Mouse (Mus musculus): Measurements from ENCODE around the gene Smg5.
"Not testable (repeated sequence)": the region's sequence is repeated elsewhere in the genome, so short reads cannot be mapped to it uniquely, and the experiment has no call there.

Smg5 gene

DNA sequence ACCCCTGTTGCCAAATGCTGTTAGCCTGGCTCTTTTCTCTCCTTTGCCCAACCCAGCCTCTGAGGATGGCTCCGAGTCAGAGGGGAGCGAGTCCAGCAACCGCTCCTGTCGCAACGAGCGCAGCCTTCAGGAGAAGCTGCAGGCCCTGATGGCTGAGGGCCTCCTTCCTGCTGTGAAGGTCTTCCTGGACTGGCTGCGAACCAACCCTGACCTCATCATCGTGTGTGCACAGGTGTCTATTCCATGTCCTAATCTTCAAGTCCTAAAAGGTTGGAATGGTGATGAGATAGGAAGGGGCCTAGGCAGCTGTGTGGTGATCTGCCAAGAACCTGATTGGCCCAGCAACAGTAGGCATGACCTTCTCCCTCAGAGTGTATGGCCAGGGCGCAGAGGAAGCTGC lies 16.8 kb downstream of the Smg5 start:
- in situ Hi-C loops (cut with MboI, MseI) = loop anchor here (10.0 to 25.0 kb wide), 2 partner anchors 352 to 709 kb away; no protein-coding TSS in a partner anchor

DNA sequence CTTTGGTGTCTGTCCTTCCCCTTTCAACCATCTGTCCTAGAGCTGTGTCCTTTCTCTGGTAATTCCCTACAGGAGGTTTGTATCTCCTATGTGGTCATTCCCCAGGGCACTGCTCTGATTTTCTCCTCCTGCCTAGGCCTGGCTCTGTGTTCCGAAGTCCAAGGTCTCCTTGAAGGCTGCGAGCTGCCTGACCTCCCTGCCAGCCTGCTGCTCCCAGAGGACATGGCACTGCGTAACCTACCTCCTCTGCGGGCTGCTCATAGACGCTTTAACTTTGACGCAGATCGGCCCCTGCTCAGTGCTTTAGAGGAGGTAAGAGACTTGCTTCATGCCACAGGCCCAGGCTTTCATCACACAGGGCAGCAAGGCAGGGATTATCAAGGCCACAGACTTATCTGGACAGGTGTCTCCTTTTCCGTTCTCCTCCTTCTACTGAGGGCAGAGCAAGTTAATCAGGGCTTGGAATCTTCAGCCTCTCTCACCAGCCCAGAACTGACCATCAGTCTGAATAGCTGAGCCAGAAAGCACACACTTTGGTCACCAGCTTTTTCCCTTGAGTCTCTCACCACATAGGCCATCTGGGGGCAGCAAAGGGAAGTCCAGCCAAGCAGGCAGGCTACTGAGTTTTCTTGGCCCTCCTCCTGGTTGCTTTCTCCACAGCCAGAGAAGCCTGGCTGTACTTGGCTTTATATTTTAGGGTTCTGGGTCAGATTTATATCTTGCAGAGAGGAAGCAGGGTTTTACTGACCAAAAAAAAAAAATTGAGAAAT lies 18.5 kb downstream of the Smg5 start:
- in situ Hi-C loops (cut with MboI, MseI) = loop anchor here (10.0 to 25.0 kb wide), 2 partner anchors 350 to 708 kb away; no protein-coding TSS in a partner anchor

- in situ Hi-C loops (cut with MboI, MseI) = loop anchor here (10.0 to 25.0 kb wide), 2 partner anchors 345 to 703 kb away; no protein-coding TSS in a partner anchor
Observed at GRCm38 (mm10) chr3:88359584-88359983, 23.5 kb downstream of the Smg5 start.

DNA sequence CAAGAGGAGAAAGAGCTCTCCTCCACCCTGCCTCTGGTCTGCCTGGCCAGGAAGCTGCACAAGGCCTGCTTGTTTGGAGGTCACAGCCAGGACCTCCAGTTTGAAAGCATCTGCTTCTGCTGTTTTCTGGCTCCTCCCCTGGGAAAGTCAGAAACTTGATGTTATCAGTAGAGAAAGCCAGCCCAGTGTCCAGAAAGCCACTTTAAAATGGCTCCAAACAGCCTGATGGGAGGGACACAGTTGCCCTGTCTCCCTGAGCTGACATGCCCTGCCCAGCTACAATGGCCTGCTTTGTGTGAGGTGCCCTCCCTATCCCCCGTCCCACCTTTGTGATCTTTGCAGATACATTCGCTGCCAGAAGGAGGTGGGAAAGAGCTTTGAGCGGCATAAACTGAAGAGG lies 23.9 kb downstream of the Smg5 start:
- in situ Hi-C loops (cut with MboI, MseI) = loop anchor here (10.0 to 25.0 kb wide), 2 partner anchors 345 to 702 kb away; no protein-coding TSS in a partner anchor

GRCm38 (mm10) chr3:88361096-88361495 lies 25.0 kb downstream of the Smg5 start:
- in situ Hi-C loops (cut with MboI, MseI) = loop anchor here (25.0 kb wide), 1 partner anchor 701 kb away; no protein-coding TSS in a partner anchor

- in situ Hi-C loops (cut with MboI, MseI) = loop anchor here (25.0 kb wide), 1 partner anchor 701 kb away; no protein-coding TSS in a partner anchor
Observed at GRCm38 (mm10) chr3:88361612-88362313, 25.7 kb downstream of the Smg5 start.

GRCm38 (mm10) chr3:88363700-88364099 lies 27.6 kb downstream of the Smg5 start:
- in situ Hi-C loops (cut with MboI, MseI) = loop anchor here (25.0 kb wide), 1 partner anchor 699 kb away; no protein-coding TSS in a partner anchor

- in situ Hi-C loops (cut with MboI, MseI) = loop anchor here (25.0 kb wide), 1 partner anchor 698 kb away; no protein-coding TSS in a partner anchor
Observed at GRCm38 (mm10) chr3:88364337-88364736, 28.3 kb downstream of the Smg5 start, which contains the start of gene Paqr6. Gene Paqr6 (plus strand): TSS chr3:88364584.

DNA sequence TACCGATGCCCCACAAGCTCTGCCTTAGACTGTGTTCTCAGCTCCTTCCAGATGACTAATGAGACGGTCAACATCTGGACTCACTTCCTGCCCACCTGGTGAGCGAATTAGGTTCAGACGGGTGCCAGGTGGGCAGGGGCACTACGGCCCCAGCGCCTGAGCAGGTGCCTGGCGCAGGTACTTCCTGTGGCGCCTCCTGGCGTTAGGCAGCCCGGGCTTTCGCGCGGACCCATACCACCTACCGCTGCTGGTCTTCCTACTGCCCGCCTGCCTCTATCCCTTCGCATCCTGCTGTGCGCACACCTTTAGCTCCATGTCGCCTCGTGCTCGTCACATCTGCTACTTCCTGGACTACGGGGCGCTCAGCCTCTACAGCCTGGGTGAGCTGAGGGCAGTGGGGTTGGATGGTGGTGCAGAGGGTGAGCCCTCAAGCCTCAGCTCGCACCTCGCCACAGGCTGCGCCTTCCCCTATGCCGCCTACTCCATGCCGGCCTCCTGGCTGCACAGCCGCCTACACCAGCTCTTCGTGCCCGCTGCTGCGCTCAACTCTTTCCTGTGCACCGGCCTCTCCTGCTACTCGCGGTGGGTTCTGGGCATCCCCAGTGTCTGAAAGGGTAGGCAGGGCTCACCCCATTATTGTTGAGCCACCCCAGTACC lies 29.8 kb downstream of the Smg5 start:
- in situ Hi-C loops (cut with MboI, MseI) = loop anchor here (25.0 kb wide), 1 partner anchor 696 kb away; no protein-coding TSS in a partner anchor

GRCm38 (mm10) chr3:88366830-88367428 lies 30.9 kb downstream of the Smg5 start:
- in situ Hi-C loops (cut with MboI, MseI) = loop anchor here (25.0 kb wide), 1 partner anchor 695 kb away; no protein-coding TSS in a partner anchor

DNA sequence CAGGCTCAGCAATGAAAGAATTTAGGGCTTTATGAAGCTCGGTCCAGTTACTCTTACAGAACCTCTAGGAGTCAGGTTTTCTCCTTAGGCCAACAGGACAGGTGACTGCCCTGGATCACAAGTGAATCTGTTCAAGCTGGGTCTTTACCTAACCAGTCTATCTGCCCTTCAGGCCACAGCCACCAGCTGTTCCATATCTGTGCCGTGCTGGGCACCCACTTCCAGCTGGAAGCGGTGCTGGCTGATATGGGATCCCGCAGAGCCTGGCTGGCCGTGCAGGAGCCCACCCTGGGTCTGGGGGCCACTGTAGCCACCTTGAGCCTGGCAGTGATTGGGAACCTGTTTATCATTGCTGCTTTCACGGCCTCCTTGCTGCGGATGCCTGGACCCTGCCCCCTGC lies 31.5 kb downstream of the Smg5 start:
- in situ Hi-C loops (cut with MboI, MseI) = loop anchor here (25.0 kb wide), 1 partner anchor 695 kb away; no protein-coding TSS in a partner anchor

DNA sequence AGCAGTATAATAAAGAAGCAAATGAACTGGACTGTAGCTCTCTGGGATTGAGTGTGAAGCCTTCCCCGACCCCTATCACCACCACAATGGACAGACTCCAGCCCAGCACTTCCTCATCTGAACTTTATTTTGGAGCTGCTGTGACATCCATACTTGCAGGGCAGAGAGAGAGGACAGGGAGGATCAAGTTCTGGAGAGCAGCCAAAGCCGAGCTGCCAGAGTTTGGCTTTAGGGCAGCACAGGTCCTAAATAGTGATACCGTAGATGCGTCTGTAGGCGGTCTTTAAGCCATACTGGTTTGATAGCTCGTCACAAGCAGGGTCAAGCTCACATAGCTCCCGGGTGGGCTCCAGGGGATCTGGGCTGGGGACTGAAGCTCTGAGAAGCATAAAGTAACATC lies 32.5 kb downstream of the Smg5 start:
- in situ Hi-C loops (cut with MboI, MseI) = loop anchor here (25.0 kb wide), 1 partner anchor 694 kb away; no protein-coding TSS in a partner anchor

DNA sequence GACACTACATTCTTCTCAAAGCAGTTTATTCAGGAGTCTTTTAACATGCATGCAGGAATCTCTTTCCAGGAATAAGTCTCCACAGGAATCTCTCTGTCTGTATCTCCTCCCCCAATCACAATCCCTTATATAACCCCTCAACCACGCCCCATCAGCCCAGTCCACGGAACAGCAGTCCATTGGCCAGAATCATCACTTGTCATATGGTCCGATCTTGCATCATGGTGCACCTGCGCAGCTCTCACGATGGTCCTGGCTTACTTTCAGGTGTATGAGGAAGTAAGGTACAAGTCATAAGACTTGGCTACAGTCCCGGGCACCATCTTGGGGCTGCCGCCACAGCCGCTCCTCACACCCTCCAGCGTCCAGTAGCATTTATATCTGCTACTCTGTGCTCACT lies 36.6 kb downstream of the Smg5 start, which contains the start of gene Bglap3:
Gene Bglap3 (minus strand): TSS at position 101 of the 400 bp plus-strand sequence.
- in situ Hi-C loops (cut with MboI, MseI) = loop anchor here (25.0 kb wide), 1 partner anchor 690 kb away; no protein-coding TSS in a partner anchor

GRCm38 (mm10) chr3:88375750-88376626 lies 39.9 kb downstream of the Smg5 start:
- in situ Hi-C loops (cut with MboI, MseI) = not testable (repeated sequence)

- in situ Hi-C loops (cut with MboI, MseI) = not testable (repeated sequence)
Observed at GRCm38 (mm10) chr3:88376644-88377043, 40.6 kb downstream of the Smg5 start.

DNA sequence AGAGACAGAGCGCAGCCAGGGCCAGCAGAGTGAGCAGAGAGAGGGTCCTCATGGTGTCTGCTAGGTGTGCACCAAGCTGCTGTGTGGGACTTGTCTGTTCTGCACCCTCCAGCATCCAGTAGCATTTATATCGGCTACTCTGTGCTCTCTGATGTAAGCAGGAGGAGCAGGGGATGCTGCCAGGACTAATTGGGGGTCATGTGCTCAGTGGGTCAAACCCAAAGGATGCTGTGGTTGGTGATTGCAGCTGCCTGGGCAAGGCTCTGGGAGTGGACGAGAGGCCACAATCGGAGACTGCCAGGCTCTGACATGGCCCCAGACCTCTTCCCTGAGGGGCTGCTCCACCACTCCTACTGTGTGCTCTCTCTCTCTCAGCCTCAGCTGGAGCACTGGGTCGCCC lies 42.5 kb downstream of the Smg5 start, which contains the start of gene Bglap2:
Gene Bglap2 (minus strand): TSS at position 101 of the 400 bp plus-strand sequence.
- in situ Hi-C loops (cut with MboI, MseI) = not testable (repeated sequence)

DNA sequence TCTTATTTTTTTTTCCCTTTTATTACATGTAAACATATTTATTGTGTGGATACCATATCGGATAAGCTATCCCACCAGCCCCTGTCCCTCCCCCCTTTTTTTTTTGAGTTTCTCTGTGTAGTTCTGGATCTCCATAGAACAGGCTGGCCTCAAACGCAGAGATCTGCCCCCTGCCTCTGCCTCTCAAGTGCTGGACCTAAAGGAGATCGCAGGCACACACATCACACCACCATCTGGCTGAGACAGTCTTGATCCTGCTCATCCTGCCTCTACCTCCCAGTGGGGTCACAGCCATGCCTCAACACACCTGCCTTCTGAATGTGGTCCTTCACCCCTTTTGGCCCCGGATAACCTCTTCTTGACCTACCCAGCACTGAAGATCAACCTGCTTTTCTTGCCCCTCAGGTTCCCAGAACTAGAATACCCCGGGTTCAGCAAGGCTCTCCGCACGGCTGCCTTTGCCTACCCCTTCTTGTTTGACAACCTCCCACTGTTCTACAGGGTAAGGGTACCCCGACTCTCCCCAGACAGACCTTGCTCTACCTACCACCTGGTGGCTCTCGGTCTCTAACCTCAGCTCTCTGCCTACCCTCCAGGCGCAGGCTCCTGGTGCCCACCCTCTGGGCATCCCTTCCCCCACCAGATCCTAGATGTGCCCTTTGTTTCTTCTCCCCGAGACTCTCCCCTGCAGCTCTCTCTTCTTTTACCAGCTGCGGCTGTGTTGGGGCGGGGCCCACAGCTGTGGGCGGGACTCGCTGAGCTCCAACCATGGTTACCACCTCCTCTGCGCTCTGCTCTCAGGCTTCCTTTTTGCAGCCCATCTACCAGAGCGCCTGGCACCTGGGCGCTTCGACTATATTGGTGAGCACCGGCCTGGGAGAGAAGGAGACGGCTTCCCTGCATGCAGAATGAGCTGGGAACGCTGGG lies 45.6 kb downstream of the Smg5 start:
- in situ Hi-C loops (cut with MboI, MseI) = not testable (repeated sequence)

GRCm38 (mm10) chr3:88382383-88382782 lies 46.3 kb downstream of the Smg5 start:
- in situ Hi-C loops (cut with MboI, MseI) = not testable (repeated sequence)

DNA sequence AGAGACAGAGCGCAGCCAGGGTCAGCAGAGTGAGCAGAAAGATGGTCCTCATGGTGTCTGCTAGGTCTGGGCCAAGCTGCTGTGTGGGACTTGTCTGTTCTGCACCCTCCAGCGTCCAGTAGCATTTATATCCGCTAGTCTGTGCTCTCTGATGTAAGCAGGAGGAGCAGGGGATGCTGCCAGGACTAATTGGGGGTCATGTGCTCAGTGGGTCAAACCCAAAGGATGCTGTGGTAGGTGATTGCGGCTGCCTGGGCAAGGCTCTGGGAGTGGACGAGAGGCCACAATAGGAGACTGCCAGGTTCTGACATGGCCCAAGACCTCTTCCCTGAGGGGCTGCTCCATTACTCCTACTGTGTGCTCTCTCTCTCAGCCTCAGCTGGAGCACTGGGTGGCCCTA lies 48.3 kb downstream of the Smg5 start, which contains the start of gene Bglap:
Gene Bglap (minus strand): TSS at position 101 of the 400 bp plus-strand sequence.
- in situ Hi-C loops (cut with MboI, MseI) = no loop called here
